Mouse (Mus musculus): Measurements from ENCODE around the gene Gnao1.

Gene Gnao1

GRCm38 (mm10) chr8:94012013-94012951 is 202.5 kb downstream of the Gnao1 start, which contains the start of gene Amfr:
Gene Amfr, minus strand, starts transcription at chr8:94012842.
- ChIA-PET POLR2A (interaction anchor here (0.7 to 2.0 kb wide), 7 partner anchors 18 to 369 kb away, joined by 3 to 5 read pairs (median 3); no protein-coding TSS in a partner anchor), CTCF (interaction anchor here in 3 of 4 experiments (0.5 to 0.8 kb wide), 5 partner anchors 31 to 160 kb away, joined by 3 to 5 read pairs (median 3); no protein-coding TSS in a partner anchor)

GRCm38 (mm10) chr8:94013026-94013612 is 203.4 kb downstream of the Gnao1 start:
- POLR2A ChIA-PET: interaction anchor here in 3 of 4 experiments (0.7 to 2.0 kb wide), 7 partner anchors 11 to 368 kb away, joined by 3 to 5 read pairs (median 4); partner anchors contain the start of gene Mt2 (in 1 of the 3)
- CTCF ChIA-PET: interaction anchor here in 2 of 4 experiments (0.6 to 0.7 kb wide), 2 partner anchors 32 to 159 kb away, joined by 3 to 5 read pairs; no protein-coding TSS in a partner anchor

Measured in embryonic stem cell, embryonic (primary cell).